Mouse (Mus musculus): ENCODE data around the gene Naxd.
"Not testable (repeated sequence)": the region's sequence is repeated elsewhere in the genome, so short reads cannot be mapped to it uniquely, and the experiment has no call there.

Naxd gene

DNA sequence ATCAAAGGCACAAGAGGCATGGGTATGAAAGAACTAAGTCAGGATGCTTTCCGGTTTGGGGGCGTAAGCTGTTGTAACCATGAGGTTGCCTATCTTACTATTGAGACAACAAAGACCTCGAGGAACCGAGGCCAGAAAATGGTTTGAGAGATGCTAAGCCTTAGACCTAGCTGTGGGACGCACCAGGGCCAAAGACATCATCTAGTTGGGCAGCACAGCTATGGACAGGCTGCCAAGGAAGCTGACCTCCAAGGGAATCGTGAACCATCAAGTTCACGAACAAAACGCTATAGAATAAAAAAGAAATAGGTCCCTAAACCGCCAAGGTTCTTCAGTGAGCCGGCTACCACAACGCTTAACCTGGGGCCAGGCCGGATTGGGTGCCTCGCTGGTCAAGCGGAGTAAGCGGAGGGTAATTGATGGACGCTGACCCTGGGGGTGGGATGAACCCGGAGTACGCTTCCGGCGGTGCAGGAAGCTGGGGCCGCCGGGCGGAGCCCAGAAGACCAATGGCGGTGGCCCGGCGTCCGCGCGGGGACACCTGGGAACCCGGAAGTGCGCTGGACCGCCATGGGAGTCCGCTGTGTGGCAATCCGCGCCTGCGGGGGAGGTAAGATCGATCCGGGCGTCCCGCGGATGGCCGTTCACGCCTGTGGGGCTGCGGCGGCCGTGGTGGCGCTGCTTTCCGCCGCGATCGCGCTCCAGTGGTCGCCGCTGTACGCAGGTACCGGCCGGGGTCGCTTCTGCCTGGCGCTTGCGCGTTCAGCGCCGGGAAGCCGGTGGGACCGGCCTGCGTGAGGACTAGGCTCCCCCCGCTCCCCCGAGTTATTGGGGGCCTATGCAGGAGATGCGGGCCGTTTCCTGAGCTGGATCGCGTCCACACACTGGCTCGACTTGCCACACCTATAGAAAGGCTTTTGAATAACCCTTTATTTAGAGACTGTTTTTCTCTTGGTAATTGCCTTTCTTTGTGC, at the start of gene Naxd:
Gene Naxd, plus strand, starts transcription at position 490 of the 974 bp plus-strand sequence.
- peak; percentile 91 for DNase-seq (ENCODE audit: low spot score)

DNA sequence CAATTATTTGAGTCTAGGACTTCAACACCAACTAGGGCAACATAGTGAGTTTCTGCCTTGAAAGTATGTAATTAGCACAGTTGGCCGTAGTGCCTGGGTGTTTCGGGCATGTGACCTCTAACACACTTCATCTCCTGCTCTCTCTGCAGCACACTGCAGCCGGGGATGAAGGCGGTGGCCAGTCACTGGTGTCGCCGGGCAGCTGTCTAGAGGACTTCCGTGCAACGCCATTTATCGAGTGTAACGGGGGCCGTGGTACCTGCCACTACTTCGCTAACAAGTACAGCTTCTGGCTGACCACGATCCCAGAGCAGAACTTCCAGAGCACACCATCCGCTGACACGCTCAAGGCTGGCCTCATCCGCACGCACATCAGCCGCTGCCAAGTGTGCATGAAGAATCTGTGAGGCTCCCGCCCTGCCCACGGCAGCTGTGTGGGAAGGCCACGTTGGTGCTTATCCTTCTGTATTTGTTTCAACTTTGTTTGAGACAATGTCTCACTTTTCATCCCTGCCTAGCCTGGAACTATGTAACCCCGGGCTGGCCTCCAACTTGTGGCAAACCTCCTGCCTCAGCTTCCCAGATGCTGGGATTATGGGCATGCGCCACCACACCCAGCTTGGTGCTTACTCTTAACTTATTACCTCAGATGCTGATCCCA, 49.3 kb upstream of the Naxd start:
- DNase-seq (ENCODE audit: low spot score): peak; percentile 76

- DNase-seq (ENCODE audit: low spot score): peak; percentile 60
Observed at GRCm38 (mm10) chr8:11450184-11451113, 46.9 kb upstream of the Naxd start.

DNA sequence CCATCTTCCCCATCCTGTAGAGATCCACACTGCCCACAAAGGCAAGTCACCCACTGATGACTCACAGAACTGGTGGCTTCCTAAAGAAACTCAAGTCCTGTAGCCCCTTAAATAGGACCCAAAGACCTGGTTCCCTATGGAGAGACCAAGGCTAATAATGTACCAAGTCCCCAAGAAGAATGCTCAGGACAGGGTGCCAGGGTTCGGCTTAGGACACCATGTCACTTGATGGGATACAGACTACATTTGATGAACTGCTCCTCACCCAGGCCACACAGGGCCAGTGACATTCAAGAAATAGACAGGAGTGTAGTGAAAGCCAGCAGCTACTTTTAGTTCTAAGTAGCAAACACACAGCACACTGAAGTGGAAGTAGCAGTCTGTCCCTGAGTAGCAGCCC, 45.2 kb upstream of the Naxd start:
- no peak for DNase-seq (ENCODE audit: low spot score)

- DNase-seq (ENCODE audit: low spot score): no peak
Observed at GRCm38 (mm10) chr8:11452559-11452958, 44.7 kb upstream of the Naxd start.

- peak; percentile 40 for DNase-seq (ENCODE audit: low spot score)
Observed at GRCm38 (mm10) chr8:11452974-11453373, 44.3 kb upstream of the Naxd start.

- no peak for DNase-seq (ENCODE audit: low spot score)
Observed at GRCm38 (mm10) chr8:11454228-11454627, 43.1 kb upstream of the Naxd start.

DNA sequence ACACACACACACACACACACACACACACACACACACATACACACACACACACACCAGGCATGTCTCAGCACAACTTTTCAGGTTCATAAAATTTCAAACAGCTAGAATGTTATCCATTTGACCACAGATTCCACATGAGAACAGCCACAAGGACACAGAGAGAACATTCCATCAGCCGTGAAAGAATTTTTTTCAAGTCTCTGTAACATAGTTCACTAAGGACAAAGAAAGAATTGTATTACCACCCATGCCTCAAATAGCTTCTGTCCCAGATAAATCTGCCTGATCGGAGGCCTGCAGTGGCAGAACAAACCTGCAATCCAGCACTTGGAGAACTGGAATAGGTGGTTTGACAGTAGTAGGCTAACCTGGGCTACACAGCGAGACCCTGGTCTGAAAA, 40.0 kb upstream of the Naxd start:
- no peak for DNase-seq (ENCODE audit: low spot score)

DNA sequence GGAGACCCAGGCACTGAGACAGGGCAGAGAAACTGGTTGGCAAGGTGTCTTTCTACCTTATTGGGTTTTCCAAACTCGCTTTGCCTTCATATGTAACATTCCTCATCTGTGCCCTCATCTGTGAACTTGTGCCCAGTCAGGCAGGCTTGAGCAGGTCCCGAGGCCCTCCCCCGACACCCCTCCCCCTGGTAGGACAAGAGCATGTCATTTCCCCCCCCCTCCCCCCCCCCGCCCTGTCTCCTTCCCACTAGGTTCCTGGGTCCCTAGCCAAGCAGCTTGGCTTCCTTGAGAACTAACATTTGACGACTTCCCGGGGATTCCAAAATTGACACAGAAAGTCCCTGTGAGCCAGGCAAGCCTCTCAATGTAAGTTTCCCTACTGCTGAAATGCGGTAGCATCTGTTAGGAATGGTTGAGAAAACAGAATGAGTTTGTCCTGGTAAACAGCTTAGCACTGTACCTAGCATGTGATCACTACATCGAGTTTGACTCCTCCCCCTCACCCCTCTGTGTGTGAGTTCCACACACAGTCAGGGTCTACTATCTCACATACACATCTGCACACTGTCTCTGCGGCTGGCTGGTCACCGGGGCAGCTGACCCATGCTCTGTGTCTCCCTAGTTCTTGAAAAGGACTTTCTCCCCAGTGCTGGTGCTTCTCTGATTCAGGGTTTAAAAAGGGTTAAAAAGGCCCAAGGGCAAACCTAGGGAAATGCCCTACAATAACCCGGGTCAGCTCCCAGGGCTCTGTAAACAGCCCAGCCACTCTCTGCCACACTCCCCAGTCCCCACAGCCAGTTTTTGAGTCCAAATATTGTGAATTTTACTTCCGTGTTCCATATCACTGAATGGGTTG, 39.1 kb upstream of the Naxd start:
- peak; percentile 37 for DNase-seq (ENCODE audit: low spot score)

- no peak for DNase-seq (ENCODE audit: low spot score)
Observed at GRCm38 (mm10) chr8:11459016-11459415, 38.3 kb upstream of the Naxd start.

DNA sequence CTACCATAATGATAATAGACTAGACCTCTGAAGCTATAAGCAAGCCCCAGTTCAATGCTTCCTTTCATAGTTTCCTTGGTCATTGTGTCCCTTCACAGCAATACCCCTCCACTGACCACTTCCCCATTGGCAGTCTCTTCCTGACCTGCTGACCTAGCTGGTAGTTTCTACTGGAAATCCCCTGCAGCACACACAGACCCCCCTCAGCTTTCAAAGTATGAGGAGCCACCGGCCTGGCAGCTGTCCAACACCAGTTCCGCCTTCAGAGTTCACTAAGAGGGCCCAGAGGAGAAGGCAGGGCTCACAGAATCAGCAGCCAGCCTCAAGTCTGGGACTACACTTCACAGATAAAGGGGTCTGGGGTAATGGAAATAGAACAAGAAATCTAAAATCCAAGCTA, 36.4 kb upstream of the Naxd start:
- no peak for DNase-seq (ENCODE audit: low spot score)

- no peak for DNase-seq (ENCODE audit: low spot score)
Observed at GRCm38 (mm10) chr8:11461847-11462246, 35.5 kb upstream of the Naxd start.

GRCm38 (mm10) chr8:11462641-11463040, 34.7 kb upstream of the Naxd start:
- no peak for DNase-seq (ENCODE audit: low spot score)

DNA sequence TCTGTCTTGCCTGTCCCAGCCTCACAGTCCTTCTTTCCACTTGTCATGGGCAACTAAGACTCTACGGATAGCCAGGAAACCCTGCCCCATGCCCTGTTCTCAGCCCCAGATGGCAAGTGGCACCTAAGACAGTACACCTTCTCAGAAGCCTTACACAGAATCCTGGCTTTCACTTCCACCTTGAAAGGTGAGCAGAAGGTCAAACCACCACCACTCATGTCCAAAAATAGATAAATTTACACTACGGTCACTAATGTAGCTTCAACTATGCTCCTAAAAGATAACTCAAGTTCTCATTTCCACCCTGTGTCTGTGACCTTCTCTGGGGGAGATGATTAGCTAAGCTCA, 33.8 kb upstream of the Naxd start:
- no peak for DNase-seq (ENCODE audit: low spot score)

DNA sequence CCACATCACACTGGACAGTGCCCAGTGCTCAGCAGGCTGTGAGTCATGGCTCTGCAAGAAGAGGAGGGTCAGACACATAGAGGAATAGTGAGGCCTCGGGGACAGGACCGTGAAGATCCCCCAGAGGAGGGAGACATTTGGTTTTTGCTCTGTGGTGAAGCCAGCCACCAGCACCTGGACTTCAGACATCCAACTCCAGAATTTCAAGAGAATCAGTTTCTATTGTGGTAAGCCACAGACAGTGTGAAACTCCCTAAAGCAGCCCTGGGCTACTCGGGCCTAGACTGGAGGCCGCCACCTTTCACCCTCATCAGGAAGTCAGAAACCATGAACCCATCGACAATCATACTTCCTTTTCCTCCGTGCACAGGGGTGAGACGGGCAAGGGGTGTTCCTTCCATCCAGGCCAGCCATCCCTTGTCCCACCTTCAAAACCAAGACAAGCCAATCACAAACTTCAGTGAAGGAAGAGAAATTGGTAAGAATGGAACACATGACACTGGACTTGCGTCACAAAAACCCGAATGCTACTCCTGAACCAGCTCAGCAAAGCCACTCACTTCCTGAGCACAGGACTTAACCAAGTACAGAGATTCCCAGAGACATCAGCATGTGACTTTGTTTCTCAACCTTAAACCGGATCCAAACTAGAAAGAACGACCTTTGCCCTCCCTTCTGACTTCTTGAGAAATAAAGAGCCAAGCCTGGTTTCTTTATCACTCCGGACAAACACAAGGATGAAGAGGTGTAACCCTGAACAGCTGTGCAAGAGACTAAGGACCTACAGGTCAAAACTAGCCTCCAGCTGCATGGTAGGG, 33.2 kb upstream of the Naxd start:
- DNase-seq (ENCODE audit: low spot score): no peak

- no peak for DNase-seq (ENCODE audit: low spot score)
Observed at GRCm38 (mm10) chr8:11464707-11464964, 32.7 kb upstream of the Naxd start.

- no peak for DNase-seq (ENCODE audit: low spot score)
Observed at GRCm38 (mm10) chr8:11465619-11466018, 31.7 kb upstream of the Naxd start.

DNA sequence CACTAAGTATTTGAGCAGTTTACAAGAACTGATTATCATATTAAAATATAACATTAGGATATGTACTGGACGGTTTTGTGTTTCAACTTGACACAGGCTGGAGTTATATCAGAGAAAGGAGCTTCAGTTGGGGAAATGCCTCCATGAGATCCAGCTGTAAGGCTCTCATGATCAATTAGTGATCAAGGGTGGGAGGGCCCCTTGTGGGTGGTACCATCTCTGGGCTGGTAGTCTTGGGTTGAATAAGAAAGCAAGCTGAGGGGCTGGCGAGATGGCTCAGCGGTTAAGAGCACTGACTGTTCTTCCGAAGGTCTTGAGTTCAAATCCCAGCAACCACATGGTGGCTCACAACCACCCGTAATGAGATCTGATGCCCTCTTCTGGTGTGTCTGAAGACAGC, 30.8 kb upstream of the Naxd start:
- not testable (repeated sequence) for DNase-seq (ENCODE audit: low spot score)

DNA sequence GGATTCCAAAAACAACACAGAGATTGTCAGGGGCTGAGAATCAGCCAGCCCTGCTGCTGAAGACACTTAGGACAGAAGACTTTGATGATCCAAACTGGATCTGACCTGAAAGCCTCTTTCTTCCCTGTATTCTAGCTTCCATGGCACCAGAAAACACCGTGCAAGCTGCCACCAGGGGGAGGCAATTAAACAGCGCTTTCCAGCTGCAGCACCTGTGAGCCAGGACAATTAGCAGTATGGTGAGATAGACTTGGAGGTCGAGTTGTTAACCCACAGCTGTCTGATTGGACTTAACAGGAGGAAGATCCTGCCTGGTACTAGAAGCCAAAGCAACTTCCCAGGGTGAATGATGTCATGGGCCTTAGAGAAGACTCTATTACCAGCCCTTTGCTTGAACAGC, 28.2 kb upstream of the Naxd start:
- no peak for DNase-seq (ENCODE audit: low spot score)

DNA sequence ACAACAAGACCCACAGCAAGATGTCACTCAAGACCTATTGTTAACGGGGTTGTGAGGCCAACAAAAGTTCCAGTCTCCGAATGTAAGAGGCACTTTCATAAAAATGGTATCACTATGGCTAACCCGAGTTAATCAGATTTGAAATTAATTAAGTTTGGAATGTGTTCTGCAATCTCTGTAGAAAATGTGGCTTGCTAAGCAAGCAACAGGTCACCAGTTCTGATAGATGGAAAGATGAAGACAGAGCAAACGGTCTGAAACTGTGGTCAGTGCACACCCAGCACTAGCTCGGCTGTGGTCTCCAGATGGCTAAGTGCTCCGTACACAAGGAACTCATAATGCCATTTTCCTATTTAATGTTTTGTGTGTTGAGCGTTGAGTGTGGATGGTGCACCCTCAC, 26.6 kb upstream of the Naxd start:
- DNase-seq (ENCODE audit: low spot score): no peak

DNA sequence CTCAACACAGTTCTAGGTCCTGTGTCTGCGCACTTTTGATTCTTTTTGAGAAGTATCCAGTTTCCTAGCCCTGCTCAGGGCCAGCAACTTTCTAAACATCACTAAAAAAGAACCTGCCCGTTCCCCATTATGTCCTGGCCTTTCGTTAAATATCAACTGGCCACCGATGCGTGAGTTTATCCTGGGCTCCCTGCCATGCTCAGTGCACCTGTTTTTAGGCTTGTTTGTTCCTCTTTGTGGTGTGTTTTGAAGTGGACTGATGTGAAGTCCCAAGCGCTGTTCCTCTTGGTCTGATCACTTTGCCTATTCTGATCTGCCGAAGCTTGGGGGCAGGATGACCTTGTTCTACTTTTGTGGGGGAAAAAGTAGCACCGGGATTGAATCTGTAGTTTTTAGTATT, 26.0 kb upstream of the Naxd start:
- DNase-seq (ENCODE audit: low spot score): no peak

Measured in testis, postnatal 14 days (tissue).